ENCODE assay signal across 8 mouse cellular contexts in genomic region chr2:122312722-122313417, GRCm38 (mm10). TPM values are rescaled to one million over a fixed set of nuclear protein-coding genes. Genes with fewer than 3 reads are reported as not detected.
DNase-seq lines count a peak whose midpoint lies in the region; ATAC-seq and TF ChIP-seq lines count a peak whose summit lies in the region.

No protein-coding gene starts in this region.

- ATAC-seq in forebrain, embryonic 16.5 days: peak; percentile 57
- peak; percentile 9; the same call in 1 of the 2 replicates for ATAC-seq in hindbrain, embryonic 12.5 days (ENCODE audit: low FRiP score)
- ATAC-seq in limb, embryonic 12.5 days (ENCODE audit: insufficient number of reproducible peaks, insufficient read depth, low FRiP score, low TSS enrichment, low read depth): peak; percentile 66; the same call in 1 of the 2 replicates
- peak; percentile 61; the same call in 1 of the 2 replicates for ATAC-seq in midbrain, embryonic 12.5 days (ENCODE audit: low FRiP score, low read depth)

- peaks cover 8% of the 10 kb centered on the region for H3K4me1 ChIP-seq in forebrain, embryonic 16.5 days (replicated peaks; ENCODE audit: control insufficient read depth, insufficient read depth, low read length)
- peaks cover 10% of the 10 kb centered on the region for H3K4me1 ChIP-seq in hindbrain, embryonic 12.5 days
- H3K4me1 ChIP-seq in limb, embryonic 12.5 days (replicated peaks): peaks cover 12% of the 10 kb centered on the region
- peaks cover 9% of the 10 kb centered on the region for H3K4me1 ChIP-seq in midbrain, embryonic 12.5 days

- H3K27ac ChIP-seq in layer of hippocampus, adult 2 months: no peak overlapping the region
- H3K27ac ChIP-seq in forebrain, embryonic 16.5 days (ENCODE audit: low read length): no peak overlapping the region
- H3K27ac ChIP-seq in hindbrain, embryonic 12.5 days: no peak overlapping the region
- no peak overlapping the region for H3K27ac ChIP-seq in limb, embryonic 12.5 days
- H3K27ac ChIP-seq in midbrain, embryonic 12.5 days (replicated peaks): no peak overlapping the region

- peak; percentile 30 to 63 for DNase-seq in layer of hippocampus, adult 2 months (ENCODE audit: low spot score in 2 of 2)
- DNase-seq in layer of hippocampus, postnatal 36 days: no peak
- peak; percentile 53 for DNase-seq in cerebellum, adult 8-10 months
- DNase-seq in spleen, postnatal 14 days (ENCODE audit: low spot score in 2 of 2): peak; percentile 30 to 53

- WGBS in forebrain, embryonic 16.5 days: 2% methylated on average over 27 of the region's 27 CpGs
- 4% methylated on average over 27 of the region's 27 CpGs for WGBS in hindbrain, embryonic 12.5 days
- WGBS in limb, embryonic 12.5 days: 5% methylated on average over 27 of the region's 27 CpGs
- WGBS in midbrain, embryonic 12.5 days: 5% methylated on average over 27 of the region's 27 CpGs

- H3K9me3 ChIP-seq in forebrain, embryonic 16.5 days (ENCODE audit: control insufficient read depth, low read length): no peaks in the 10 kb centered on the region
- no peaks in the 10 kb centered on the region for H3K9me3 ChIP-seq in hindbrain, embryonic 12.5 days (replicated peaks)
- no peaks in the 10 kb centered on the region for H3K9me3 ChIP-seq in limb, embryonic 12.5 days
- no peaks in the 10 kb centered on the region for H3K9me3 ChIP-seq in midbrain, embryonic 12.5 days

- no peak overlapping the region for H3K9ac ChIP-seq in forebrain, embryonic 16.5 days (replicated peaks; ENCODE audit: low read depth, low read length)
- no peak overlapping the region for H3K9ac ChIP-seq in hindbrain, embryonic 12.5 days
- H3K9ac ChIP-seq in limb, embryonic 12.5 days (replicated peaks): no peak overlapping the region
- no peak overlapping the region for H3K9ac ChIP-seq in midbrain, embryonic 12.5 days (replicated peaks)

- H3K36me3 ChIP-seq in forebrain, embryonic 16.5 days (ENCODE audit: control insufficient read depth, insufficient read depth): no peaks in the 10 kb centered on the region
- no peaks in the 10 kb centered on the region for H3K36me3 ChIP-seq in hindbrain, embryonic 12.5 days
- H3K36me3 ChIP-seq in limb, embryonic 12.5 days: no peaks in the 10 kb centered on the region
- no peaks in the 10 kb centered on the region for H3K36me3 ChIP-seq in midbrain, embryonic 12.5 days

- H3K27me3 ChIP-seq in forebrain, embryonic 16.5 days (replicated peaks; ENCODE audit: control insufficient read depth, insufficient read depth, low read length): peaks cover 30% of the 10 kb centered on the region
- peaks cover 56% of the 10 kb centered on the region for H3K27me3 ChIP-seq in hindbrain, embryonic 12.5 days
- peaks cover 81% of the 10 kb centered on the region for H3K27me3 ChIP-seq in limb, embryonic 12.5 days
- H3K27me3 ChIP-seq in midbrain, embryonic 12.5 days: peaks cover 57% of the 10 kb centered on the region

- peak overlapping the region; percentile 35 for H3K4me2 ChIP-seq in forebrain, embryonic 16.5 days (ENCODE audit: low read length)
- H3K4me2 ChIP-seq in hindbrain, embryonic 12.5 days (replicated peaks): peak overlapping the region; percentile 43
- H3K4me2 ChIP-seq in limb, embryonic 12.5 days: peak overlapping the region; percentile 48
- peak overlapping the region; percentile 41 for H3K4me2 ChIP-seq in midbrain, embryonic 12.5 days (replicated peaks)

- peak; percentile 88 for TF ChIP-seq CTCF in layer of hippocampus, adult 2 months (conservative IDR thresholded peaks at IDR 0.05)

- H3K4me3 ChIP-seq in layer of hippocampus, adult 2 months: peak overlapping the region; percentile 30; the same call in 1 of the 2 replicates
- peak overlapping the region; percentile 14; the same call in 1 of the 2 replicates for H3K4me3 ChIP-seq in forebrain, embryonic 16.5 days (replicated peaks; ENCODE audit: low read length)
- H3K4me3 ChIP-seq in hindbrain, embryonic 12.5 days: peak overlapping the region; percentile 22; the same call in 1 of the 2 replicates
- peak overlapping the region; percentile 27 for H3K4me3 ChIP-seq in limb, embryonic 12.5 days (replicated peaks)
- H3K4me3 ChIP-seq in midbrain, embryonic 12.5 days: peak overlapping the region; percentile 26; the same call in 1 of the 2 replicates

RNA-seq across cellular contexts. Expression of gene Duoxa1, which starts 0.7 kb away (rescaled TPM):
- not detected for total RNA-seq in layer of hippocampus, adult 2 months (2021)
- not detected for total RNA-seq in layer of hippocampus, postnatal 36 days (2021)
- 0.12 TPM in 1 of 2 replicates, not detected in the other for polyA plus RNA-seq in forebrain, embryonic 16.5 days (2015; fragmentation: Nextera tagmentation; extraction: Ambion mirVana)
- polyA plus RNA-seq in hindbrain, embryonic 12.5 days (2016; fragmentation: Nextera tagmentation; extraction: Ambion mirVana): 0.32 TPM in 1 of 2 replicates, not detected in the other
- 1.1 and 1.2 TPM in 2 replicates for polyA plus RNA-seq in limb, embryonic 12.5 days (2016; fragmentation: Nextera tagmentation; extraction: Ambion mirVana)
- polyA plus RNA-seq in midbrain, embryonic 12.5 days (2016; fragmentation: Nextera tagmentation; extraction: Ambion mirVana): 0.43 and 0.64 TPM in 2 replicates

RNA-seq across cellular contexts. Expression of gene Duox1, which starts 2.6 kb away (rescaled TPM):
- total RNA-seq in layer of hippocampus, adult 2 months (2021): not detected
- total RNA-seq in layer of hippocampus, postnatal 36 days (2021): not detected
- polyA plus RNA-seq in forebrain, embryonic 16.5 days (2015; fragmentation: Nextera tagmentation; extraction: Ambion mirVana): 0.10 and 0.11 TPM in 2 replicates
- 0.08 and 0.10 TPM in 2 replicates for polyA plus RNA-seq in hindbrain, embryonic 12.5 days (2016; fragmentation: Nextera tagmentation; extraction: Ambion mirVana)
- polyA plus RNA-seq in limb, embryonic 12.5 days (2016; fragmentation: Nextera tagmentation; extraction: Ambion mirVana): 0.13 and 0.22 TPM in 2 replicates
- 0.12 and 0.18 TPM in 2 replicates for polyA plus RNA-seq in midbrain, embryonic 12.5 days (2016; fragmentation: Nextera tagmentation; extraction: Ambion mirVana)

RNA-seq across cellular contexts. Expression of gene Duoxa2, which starts 14.2 kb away (rescaled TPM):
- total RNA-seq in layer of hippocampus, adult 2 months (2021): not detected
- total RNA-seq in layer of hippocampus, postnatal 36 days (2021): not detected
- polyA plus RNA-seq in forebrain, embryonic 16.5 days (2015; fragmentation: Nextera tagmentation; extraction: Ambion mirVana): not detected in 2 replicates
- not detected in 2 replicates for polyA plus RNA-seq in hindbrain, embryonic 12.5 days (2016; fragmentation: Nextera tagmentation; extraction: Ambion mirVana)
- not detected in 2 replicates for polyA plus RNA-seq in limb, embryonic 12.5 days (2016; fragmentation: Nextera tagmentation; extraction: Ambion mirVana)
- not detected in 2 replicates for polyA plus RNA-seq in midbrain, embryonic 12.5 days (2016; fragmentation: Nextera tagmentation; extraction: Ambion mirVana)

RNA-seq across cellular contexts. Expression of gene Duox2, which starts 14.6 kb away (rescaled TPM):
- under 1 TPM in 1 of 2 experiments, not detected in 1; 0.08 TPM for total RNA-seq in layer of hippocampus, adult 2 months (2021)
- under 1 TPM in 1 of 2 experiments, not detected in 1; 0.05 TPM for total RNA-seq in layer of hippocampus, postnatal 36 days (2021)
- polyA plus RNA-seq in forebrain, embryonic 16.5 days (2015; fragmentation: Nextera tagmentation; extraction: Ambion mirVana): not detected in 2 replicates
- polyA plus RNA-seq in hindbrain, embryonic 12.5 days (2016; fragmentation: Nextera tagmentation; extraction: Ambion mirVana): not detected in 2 replicates
- not detected in 2 replicates for polyA plus RNA-seq in limb, embryonic 12.5 days (2016; fragmentation: Nextera tagmentation; extraction: Ambion mirVana)
- polyA plus RNA-seq in midbrain, embryonic 12.5 days (2016; fragmentation: Nextera tagmentation; extraction: Ambion mirVana): not detected in 2 replicates

RNA-seq across cellular contexts. Expression of gene Shf, which starts 56.1 kb away (rescaled TPM):
- total RNA-seq in layer of hippocampus, adult 2 months (2021): 10 to 100 TPM; 61.7 to 62.6 TPM
- total RNA-seq in layer of hippocampus, postnatal 36 days (2021): 10 to 100 TPM; 56.6 to 60.0 TPM
- 6.6 and 9.5 TPM in 2 replicates for polyA plus RNA-seq in forebrain, embryonic 16.5 days (2015; fragmentation: Nextera tagmentation; extraction: Ambion mirVana)
- polyA plus RNA-seq in hindbrain, embryonic 12.5 days (2016; fragmentation: Nextera tagmentation; extraction: Ambion mirVana): 9.1 and 10.7 TPM in 2 replicates
- polyA plus RNA-seq in limb, embryonic 12.5 days (2016; fragmentation: Nextera tagmentation; extraction: Ambion mirVana): 5.4 and 6.5 TPM in 2 replicates
- 9.2 TPM in 2 replicates for polyA plus RNA-seq in midbrain, embryonic 12.5 days (2016; fragmentation: Nextera tagmentation; extraction: Ambion mirVana)

Comparison
In these comparisons a context has a peak if more than half of its experiments do, and no peak if none do; other contexts are left out.
1. DNase-seq: peak in layer of hippocampus, adult 2 months (2 of 2), cerebellum, adult 8-10 months (single experiment) and spleen, postnatal 14 days (2 of 2); none in layer of hippocampus, postnatal 36 days (0 of 2).
2. ATAC-seq: peak in every context shown above with its lines; median percentile 66 in limb, embryonic 12.5 days; 61 in midbrain, embryonic 12.5 days; 57 in forebrain, embryonic 16.5 days; 9 in hindbrain, embryonic 12.5 days.
3. Peak in every context shown above with its lines, with median percentiles within 50 percentile points of each other: H3K4me3 ChIP-seq and H3K4me2 ChIP-seq.